Mouse (Mus musculus): ENCODE results near the gene St14. TPM values are rescaled to one million over a fixed set of nuclear protein-coding genes. Genes with fewer than 3 reads are reported as not detected.

St14 gene
- total RNA-seq, 2 experiments from 2014 or later = 0.62 to 6.8 TPM

DNA sequence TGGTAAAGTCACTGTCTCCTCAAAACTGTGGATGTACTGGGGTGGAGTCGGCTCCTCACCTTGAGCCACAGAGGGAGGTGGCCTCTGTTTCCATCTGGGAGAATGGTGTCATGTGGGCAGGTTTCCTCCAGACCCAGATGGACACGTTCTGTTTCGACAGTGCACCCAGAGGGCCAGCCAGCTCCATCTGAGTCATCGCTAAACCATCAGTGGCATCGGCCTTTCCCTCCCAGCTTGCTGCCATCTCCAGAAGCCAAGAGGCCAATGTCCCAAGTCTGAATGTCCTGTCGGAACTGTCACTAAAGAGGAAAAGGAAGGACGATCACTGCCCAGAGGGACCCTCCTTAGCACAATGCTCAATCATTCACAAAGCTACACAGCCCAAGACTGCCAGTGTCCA, 5.6 kb downstream of the St14 start:
- no peak for DNase-seq (ENCODE audit: low spot score in 2 of 2)

DNA sequence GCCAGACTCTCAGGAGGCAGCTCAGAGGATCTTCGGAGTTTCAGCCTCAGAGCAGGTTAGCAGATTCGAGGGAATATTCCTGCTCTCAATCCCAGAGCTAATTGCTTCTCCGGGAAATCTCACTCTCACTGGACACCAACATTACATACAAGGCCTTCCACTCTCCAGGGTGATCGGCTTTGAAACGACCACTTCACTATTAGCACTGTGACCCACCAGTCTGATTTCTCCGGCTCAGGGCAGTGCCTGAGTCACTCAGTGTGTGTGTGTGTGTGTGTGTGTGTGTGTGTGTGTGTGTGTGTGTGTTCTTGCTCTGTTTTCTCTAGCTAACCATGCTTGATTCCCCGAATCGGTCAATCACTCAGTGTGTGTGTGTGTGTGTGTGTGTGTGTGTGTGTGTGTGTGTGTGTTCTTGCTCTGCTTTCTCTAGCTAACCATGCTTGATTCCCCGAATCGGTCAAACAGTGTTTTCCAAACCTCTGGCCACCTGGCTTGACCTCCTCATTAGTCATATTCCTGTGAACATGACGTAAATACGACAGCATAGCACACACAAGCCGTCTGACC, 9.1 kb downstream of the St14 start:
- DNase-seq (ENCODE audit: low spot score in 2 of 2) = no peak

DNA sequence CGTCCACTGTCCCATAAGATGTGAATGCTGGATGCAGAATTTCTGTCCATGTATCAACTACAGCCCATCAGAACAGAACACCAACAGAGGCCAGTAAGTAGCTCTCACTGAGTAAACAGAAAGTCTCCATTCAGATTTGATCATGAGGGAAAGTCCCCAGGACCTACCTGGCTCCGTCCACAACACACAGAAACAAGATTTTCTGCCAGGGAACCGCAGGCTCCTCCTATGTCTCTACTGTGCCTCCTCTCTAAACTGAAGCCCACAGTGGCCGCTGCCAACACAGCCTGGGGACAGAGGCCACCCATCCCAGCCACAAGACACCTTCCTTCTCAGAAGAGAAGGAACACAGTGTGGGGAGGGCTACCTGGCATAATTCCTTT, 11.1 kb downstream of the St14 start:
- DNase-seq (ENCODE audit: low spot score in 2 of 2) = no peak

DNA sequence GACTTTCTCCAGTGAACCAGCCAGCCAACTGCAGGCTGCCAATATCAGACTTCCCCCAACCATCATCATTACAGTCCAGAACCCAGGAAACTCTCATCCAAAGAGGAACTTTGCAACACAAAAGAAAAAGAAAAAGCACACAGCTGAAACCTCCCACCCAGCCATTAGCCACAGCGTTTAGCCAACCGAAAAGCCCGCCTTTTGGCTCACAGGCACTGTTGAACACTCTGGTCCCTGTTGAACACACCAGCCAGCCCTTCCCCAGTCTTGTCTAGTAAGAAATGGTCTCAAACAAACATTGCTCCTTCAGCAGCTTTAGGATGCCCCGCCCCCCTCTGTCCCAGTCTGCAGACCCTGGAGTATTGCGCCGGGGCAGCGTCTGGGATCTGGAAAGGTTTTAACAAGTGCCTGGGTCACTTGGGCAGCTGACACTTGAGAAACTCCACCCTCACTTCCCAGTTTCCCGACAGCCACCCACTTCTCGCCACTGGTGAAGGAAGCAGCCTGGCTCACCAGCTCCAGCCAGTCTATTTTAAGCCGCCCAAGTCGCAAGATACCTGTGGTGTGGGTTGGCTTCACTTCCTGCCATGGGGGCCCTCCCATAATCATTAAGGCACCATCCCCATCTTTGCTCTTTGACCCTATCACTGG, 11.6 kb downstream of the St14 start:
- no peak for DNase-seq (ENCODE audit: low spot score in 2 of 2)

DNA sequence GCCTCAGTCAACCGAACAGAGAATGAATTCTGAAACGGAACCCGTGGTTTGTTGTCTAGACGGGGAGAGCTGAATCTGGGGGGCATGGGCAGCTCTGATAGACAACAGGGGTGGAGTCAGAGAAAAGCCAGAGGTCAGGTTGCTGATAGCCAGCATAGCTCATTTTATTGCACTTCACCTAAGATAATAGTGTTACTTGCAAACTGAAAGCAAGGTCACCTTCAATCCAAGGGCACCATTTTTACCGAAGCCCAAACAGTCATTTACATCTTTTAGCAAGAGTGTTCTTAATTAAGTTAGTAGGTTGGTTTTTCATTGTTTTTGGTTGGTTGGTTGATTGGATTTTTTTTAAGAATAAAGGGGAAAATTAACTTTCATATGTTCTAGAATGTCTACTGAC, 12.2 kb downstream of the St14 start:
- DNase-seq (ENCODE audit: low spot score in 2 of 2) = no peak

DNA sequence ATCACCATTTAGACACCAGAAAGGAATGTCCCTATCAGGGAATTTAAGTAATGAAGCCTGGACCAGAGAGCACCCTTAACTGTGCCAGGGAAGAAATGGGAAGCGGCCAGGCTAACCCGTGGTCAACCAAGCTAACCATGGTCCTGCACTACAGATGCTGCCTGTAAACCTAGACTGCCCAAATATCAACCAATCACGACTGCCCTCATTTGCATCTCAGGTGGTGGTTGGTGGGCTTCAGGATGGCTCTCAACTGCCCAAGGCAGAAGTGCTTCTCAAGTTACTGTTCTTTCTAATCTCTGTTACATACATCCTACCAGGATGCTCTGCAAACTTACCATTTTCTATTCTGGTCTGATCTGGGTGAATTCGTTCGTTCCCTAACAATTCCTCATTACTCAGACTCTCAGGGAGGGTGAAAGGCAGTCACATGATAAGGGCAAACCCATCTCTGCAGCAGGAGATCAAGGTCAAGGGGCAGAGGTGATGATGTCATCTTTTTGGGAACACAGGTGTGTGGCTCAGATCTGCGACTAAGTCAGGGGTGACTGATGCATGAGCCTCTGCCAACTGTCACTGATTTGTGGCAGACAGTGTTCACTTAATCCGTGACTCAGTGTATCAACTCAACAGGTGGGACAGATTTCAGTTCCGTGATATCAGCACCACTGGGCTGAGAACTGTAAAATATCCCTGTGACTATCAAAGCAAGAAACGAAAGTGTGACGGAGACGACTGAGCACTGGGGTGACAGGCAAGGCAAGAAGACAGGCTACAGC, 12.9 kb downstream of the St14 start:
- DNase-seq (ENCODE audit: low spot score in 2 of 2) = no peak

DNA sequence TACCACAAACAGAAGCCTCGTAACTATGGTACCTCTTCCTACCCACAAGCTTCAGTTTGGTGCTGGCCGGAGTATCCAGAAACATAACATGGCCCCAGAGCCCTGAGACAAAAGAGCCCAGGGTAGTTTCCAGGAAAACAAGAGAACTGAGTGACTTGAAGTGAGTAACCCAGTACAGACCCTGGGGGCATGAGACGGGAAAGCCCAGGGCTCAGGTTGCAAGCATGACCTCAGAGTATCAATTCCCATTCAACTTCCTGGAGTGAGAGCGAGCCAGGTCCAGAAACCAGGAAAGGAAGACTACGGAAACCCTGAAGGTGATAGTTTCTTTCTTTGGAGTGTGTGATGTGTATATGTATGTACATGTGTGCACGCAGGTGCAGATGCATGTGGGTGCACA, 14.2 kb downstream of the St14 start:
- no peak for DNase-seq (ENCODE audit: low spot score in 2 of 2)

DNA sequence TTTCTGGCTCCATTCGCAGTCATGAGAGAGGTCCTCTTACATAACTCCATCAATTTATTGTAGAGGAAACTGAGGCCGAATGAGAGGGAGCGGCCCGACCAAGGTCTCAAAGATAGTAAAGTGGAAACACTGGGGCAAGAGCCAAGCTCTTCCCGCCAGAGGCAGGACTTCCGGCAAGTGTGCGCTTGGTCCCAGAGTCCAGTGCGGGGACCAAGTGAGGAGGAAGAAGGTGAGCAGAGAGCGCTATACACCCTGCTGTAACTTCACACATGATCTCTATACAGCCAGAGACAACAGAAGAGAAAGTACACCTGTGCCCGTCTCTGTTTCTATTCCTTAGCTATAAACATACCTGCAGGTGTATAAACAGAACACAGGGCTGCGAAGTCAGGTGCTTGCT, 14.6 kb downstream of the St14 start:
- no peak for DNase-seq (ENCODE audit: low spot score in 2 of 2)

DNA sequence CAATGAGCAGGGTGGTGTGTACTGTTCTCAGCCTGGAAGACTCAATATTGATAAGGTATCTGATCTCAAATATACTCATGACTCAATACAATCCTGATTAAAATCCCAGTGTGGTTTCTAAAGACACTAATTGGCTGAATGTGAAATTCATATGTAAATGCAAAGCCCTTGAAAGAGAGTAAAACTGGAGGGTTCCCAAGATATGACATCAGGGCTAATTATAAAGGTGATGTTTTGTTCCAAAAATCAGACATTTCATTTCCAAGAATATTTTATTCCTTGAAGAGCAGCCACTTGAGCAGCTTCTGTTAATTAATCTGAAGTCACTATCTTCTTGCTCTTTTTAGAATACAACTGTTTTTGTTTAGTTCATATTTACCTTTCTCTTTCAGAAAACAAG, 16.1 kb downstream of the St14 start:
- no peak for DNase-seq (ENCODE audit: low spot score in 2 of 2)

DNA sequence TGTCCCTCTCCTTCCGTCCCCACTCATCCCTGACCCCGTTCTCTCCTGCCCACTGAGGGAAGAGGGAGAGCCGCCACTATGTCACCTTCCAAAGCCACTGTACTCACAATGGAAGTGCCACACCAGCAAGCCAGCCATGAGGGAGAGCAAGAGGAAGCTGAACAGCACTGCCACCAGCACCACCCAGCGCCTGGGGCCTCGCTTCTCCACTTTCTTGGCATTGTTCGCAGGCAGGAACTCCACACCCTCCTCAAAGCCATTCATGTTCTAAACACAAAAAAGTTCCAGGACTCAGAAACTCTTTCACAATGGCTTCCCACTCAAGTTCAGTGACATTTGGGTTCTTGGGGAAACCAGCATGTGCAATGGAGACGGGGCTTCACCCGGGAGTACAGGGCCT, 23.2 kb downstream of the St14 start:
- DNase-seq (ENCODE audit: low spot score in 2 of 2) = no peak

DNA sequence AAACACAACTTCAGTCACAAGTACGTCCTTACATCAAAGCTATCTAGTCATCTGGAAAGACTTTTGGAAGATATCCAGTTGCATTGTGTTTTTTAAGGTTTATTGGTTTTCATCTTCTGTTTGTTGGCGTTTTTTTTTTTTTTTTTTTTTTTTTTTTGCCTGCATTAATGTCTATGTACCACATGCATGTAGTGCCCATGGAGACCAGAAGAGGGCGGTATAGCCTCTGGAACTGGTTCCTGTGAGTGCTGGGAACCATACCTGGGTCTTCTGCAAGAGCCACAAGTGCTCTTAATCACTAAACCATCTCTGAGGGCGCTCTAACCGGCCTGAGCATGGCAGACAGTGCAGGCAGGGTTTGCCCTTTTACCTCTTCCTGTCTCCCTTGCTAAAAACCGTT, 33.5 kb downstream of the St14 start:
- no peak for DNase-seq (ENCODE audit: low spot score in 2 of 2)

DNA sequence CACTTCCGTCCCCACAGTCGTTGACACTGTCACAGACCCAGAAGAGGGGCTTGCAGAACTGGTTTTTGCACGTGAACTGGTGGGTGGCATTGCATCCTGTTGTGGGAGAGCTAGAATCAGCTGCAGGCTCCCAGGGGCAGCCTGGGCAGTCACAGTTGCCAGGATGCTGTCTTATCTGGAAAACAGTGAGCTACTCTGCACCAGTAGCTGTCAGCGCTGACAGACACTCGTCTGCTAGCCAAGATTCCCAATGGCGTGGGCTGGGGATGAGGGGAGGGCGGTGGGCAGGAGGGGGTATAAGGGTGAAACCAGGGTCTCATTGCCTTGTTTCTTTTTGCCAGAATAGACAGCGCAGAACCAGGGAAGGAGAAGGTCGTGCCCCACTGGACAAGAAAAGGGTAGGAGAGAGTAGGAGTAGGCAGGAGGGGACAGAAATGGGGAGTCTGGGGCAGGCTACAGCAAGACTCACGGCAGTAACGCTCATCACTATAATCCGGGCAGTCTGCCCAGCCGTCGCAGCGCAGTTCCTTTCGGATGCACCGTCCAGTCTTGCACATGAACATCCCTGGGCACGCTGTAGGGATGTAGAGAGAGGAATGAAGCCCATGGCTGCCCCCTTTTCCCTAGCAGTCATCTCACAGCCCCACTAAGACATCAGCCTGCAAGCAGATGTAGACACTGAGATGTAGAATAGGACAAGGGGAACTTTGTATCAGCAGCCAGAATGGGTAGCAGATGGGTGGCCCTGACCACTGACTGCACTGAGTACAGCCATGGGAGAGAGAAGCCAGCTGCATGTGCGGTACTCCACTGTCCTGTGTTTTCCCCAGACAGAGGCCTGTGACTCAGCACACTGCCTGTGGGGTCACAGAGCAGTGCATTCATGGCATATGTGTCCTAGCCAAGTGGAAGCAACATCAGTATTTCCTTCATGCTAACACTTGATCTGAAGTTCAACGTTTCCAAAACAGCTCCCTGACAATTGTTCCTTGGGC, 34.3 kb downstream of the St14 start:
- no peak for DNase-seq (ENCODE audit: low spot score in 2 of 2)

DNA sequence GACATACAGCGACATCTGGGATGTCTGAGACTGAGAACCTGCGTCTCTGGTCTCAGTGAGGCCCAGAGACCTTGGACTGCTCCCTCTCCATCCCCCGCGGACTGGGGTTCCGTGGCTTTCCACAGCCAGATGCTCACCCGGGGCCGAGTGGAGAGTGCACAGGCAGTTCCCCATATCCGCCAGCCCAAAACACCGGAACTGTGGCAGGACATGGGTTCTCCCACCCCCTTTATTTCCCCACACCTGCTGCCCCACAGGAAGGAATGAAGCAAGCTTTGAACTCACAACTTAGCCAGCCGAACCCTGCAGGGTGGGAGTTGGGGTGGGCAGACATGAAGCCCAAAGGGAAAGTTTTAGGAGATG, 38.8 kb downstream of the St14 start:
- DNase-seq (ENCODE audit: low spot score in 2 of 2) = no peak

DNA sequence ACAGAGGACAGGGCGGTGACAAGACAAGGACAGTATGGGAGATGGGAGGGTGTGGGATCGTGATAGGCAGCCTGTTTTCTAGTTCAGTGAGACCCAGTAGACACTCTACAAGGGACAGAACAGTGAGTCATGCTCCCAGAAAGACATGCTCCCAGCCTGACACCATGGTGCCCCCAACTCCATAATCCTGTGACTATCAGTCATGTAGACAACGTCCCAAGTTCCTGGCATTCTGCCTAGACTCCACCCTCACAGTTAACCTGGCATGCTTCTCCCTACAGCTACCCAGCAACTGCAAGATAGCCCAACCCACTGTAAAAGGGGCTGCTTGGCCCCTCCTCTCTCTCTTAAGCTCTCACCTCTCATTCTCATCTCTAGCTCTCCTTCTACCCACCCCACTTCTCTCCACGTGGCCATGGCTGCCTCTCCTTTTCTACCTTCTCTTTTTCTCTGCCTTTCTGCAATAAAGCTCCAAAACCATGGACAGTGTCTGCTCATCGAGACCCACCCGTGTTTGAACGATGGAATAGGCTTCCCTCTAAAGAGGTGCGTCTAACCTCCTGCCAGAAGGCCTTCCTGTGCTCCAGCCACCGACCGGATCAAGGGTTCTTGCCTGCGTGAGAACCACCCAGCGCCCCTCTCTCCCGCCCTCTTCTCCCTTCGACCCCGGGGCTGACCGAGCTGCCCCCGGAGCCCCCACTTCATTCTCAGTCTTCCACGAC, 39.4 kb downstream of the St14 start:
- no peak for DNase-seq (ENCODE audit: low spot score in 2 of 2)

DNA sequence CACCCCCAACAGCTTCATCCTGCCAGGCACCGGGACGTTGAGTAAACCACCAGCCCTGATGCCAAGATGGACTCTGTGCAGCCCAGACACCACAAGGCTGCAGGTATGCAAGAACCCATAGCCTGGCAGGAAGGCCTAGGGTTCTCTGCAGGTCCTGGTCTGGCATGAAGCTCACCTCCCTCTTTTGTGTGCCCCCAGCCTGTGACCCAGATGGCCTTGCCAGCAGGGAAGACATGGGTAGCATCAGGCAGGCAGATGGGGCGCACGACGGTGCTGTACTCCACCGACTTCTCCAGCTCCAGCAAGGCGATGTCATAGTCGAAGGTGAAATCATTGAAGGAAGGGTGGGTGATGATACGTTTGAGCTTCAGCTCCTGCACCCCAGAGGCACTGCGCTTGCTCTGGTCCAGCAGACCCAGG, 40.5 kb downstream of the St14 start:
- no peak for DNase-seq (ENCODE audit: low spot score in 2 of 2)

DNA sequence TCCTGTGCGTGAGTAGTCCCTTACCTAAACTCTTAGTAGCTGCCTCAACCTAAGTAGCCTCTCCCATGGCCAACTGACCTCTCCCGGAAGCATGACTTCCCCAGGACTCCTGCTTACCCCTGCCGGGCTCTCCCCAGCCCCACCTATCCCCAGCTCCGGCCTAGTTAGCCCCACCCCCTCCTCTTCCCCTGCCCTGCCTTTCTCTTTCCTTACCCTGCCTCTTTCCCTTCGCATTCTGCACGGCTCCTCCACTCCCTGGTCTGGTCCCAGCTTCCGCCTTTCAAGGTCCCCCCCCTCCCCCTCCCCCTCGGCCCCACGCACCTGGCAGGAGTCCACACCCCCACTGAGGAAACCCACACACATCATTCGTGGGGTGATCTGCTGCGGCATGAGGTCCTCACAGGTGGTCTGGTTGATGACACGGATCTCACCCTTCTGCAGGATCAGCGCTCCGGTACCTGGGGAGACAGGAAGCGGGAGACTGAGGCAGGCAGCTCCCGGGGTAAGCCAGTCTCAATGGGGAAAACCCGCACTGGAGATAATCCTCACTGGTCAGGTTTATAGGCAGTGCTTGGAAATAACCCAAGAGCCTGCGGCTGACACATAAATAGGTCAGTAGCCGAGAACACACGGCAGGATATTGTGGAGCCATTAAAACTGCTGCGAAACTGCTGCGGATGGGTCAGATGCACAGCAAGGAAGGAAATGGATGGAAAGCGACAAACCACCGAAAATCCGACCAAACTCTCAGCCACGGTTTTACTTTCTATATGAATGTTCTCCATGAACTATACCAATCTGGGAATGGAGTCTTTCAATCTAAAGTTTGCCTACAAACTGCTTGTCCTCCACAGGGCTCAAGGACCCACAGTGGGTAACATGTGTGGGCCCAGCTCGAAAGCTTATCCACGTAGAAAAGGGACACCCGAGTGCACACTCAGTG, 41.3 kb downstream of the St14 start:
- DNase-seq (ENCODE audit: low spot score in 2 of 2) = no peak

DNA sequence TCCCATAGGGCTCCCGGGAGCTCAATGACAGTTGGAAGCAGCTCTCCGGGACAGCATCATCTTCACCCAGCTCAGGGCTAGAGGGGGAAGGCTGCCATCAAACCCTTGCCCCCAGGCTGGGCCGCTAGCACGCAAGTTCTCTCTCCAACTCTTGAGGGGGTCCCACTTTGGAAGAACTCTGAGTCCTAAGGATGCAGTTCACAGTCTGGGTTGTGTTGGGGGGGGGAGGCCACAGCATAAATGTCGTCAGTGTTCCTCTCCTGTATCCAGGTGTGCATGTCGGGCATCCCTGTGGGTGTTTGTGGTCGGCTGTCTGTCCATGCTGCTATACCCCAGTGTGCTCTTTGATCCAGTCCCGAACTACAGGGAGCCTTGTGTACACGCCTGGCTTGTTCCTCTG, 42.1 kb downstream of the St14 start:
- DNase-seq (ENCODE audit: low spot score in 2 of 2) = no peak

DNA sequence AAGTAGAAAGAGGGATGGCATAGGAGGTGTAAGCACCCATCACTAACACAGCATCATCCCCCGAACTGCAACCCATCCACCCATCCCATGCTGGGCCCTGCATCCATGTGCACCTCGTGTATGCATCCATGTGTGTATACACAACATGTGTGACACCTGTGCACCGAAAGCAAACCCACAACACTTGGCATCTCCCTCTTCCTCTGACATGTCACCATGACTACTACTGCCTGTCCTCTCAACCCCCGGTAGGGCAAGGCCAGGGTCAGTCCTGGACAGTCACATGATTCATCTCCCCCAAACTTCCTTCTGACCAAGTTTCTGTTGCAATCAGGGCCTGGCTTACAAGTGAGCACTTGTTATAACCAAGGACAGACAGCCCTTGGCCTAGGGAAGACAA, 42.8 kb downstream of the St14 start:
- no peak for DNase-seq (ENCODE audit: low spot score in 2 of 2)

DNA sequence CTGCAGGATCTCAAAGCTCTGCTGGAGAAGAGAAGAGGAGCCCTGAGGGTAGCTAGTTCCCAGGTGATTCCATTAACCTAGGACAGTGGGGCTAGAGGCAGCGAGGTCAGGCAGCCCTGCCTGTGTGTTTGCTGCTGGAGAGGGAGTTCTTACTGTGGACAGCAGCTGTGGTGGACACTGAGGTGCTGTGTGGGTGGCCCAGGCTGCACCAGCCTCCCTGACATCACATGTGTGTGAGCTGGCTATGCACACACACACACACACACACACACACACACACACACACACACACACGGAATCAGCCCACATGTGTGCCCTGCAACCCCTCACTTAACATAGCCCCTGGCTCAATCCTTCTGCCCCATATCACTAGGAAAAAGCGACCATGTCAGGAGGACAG, 43.5 kb downstream of the St14 start:
- DNase-seq (ENCODE audit: low spot score in 2 of 2) = no peak

DNA sequence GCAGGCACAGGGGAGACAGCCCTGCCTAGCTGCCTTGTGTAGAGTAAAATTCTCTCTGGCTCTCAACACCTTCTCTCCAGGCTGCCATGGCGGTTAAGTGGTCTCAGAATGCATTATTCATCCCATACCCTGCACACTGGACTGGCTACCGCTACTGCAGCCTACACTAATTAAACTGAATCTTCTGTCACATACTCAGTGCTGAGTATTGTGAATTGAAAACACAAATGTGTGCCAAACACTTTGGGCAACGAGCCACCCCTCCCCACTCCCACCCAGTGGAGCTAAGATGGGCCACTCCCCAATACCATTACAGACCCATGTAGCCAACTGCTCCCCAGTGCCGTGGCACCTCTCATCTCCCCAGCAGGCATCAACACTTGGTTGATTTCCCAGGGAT, 44.2 kb downstream of the St14 start:
- no peak for DNase-seq (ENCODE audit: low spot score in 2 of 2)

Measured in adrenal gland, postnatal 4 days (tissue).